Mouse (Mus musculus): Measurements from ENCODE around the gene Ptges3l.

DNA sequence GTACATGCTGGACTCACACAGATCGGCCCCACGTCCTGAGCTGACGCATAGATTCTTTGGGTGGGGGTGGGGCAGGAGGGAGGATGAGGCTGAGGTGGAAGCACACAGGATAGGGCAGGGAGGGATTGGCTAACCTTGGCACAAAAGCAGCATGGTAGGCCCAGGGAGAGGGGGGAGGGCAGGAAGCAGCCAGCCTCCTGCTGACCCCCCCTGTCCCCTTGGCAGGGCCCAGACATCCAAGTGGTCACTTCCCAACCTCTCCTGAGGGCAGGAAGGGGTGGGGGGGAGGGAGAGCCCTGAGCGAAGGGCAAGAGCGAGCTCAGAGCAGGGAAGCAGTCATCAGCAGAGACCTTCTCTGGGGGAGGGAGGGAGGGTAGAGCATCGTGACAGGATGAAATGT is 34.6 kb upstream of the Ptges3l start:
- no peak for TF ChIP-seq CTCF (IDR thresholded peaks at IDR 0.05; ENCODE audit: low read depth)
- TF ChIP-seq EP300 (IDR thresholded peaks at IDR 0.05; ENCODE audit: low read depth): no peak
